Mouse (Mus musculus): ENCODE measurements around the gene Trpv1.

- TF ChIP-seq CTCF (IDR thresholded peaks at IDR 0.05) (no peak), POLR2A (IDR thresholded peaks at IDR 0.05; ENCODE audit: insufficient read depth, low read depth, low read length) (no peak)
Measured at GRCm38 (mm10) chr11:73260457-73260856, 26.4 kb downstream of the Trpv1 start.
